Mouse (Mus musculus): ENCODE results near the gene Edaradd. TPM values are rescaled to one million over a fixed set of nuclear protein-coding genes. Genes with fewer than 3 reads are reported as not detected.

Gene Edaradd
- total and polyA plus RNA-seq, 3 experiments, result 0.04 TPM; not detected in 2

- no peaks in the 10 kb centered on the region for H3K79me2 ChIP-seq (ENCODE audit: control insufficient read depth, insufficient read depth, low read length, poor library complexity)
- H3K27ac ChIP-seq (ENCODE audit: control insufficient read depth, low read depth, low read length), result no peak overlapping the region
- H3K9me3 ChIP-seq (replicated peaks; ENCODE audit: insufficient read depth, low read length), result no peaks in the 10 kb centered on the region
- no peak for TF ChIP-seq HCFC1 (IDR thresholded peaks at IDR 0.05; ENCODE audit: low read depth, low read length)
- no peak for TF ChIP-seq MAX (IDR thresholded peaks at IDR 0.05; ENCODE audit: low read length)
- no peak for TF ChIP-seq MAFK (IDR thresholded peaks at IDR 0.05; ENCODE audit: borderline replicate concordance, low read depth, low read length)
- no peak for TF ChIP-seq ZMIZ1 (IDR thresholded peaks at IDR 0.05; ENCODE audit: low read depth, low read length)
- TF ChIP-seq USF2 (IDR thresholded peaks at IDR 0.05; ENCODE audit: borderline replicate concordance in 1 of 2, insufficient read depth in 1 of 2, low read depth in 1 of 2, low read length in 2 of 2), result no peak
- no peak for TF ChIP-seq CHD2 (IDR thresholded peaks at IDR 0.05; ENCODE audit: low read length)
- no peak for TF ChIP-seq GABPA (IDR thresholded peaks at IDR 0.05; ENCODE audit: low read depth, low read length)
- no peak for TF ChIP-seq TCF12 (IDR thresholded peaks at IDR 0.05; ENCODE audit: low read depth, low read length)
- no peak for TF ChIP-seq JUND (IDR thresholded peaks at IDR 0.05; ENCODE audit: low read depth, low read length)
- no peak for TF ChIP-seq POLR2AphosphoS2 (IDR thresholded peaks at IDR 0.05; ENCODE audit: low read length)
- TF ChIP-seq MYB (IDR thresholded peaks at IDR 0.05; ENCODE audit: low read depth, low read length), result no peak
- TF ChIP-seq TAL1 (IDR thresholded peaks at IDR 0.05; ENCODE audit: low read length), result no peak
- TF ChIP-seq NRF1 (IDR thresholded peaks at IDR 0.05; ENCODE audit: insufficient read depth, low read depth, low read length, poor library complexity, severe bottlenecking), result no peak
- no peak for TF ChIP-seq E2F4 (IDR thresholded peaks at IDR 0.05; ENCODE audit: borderline replicate concordance, low read depth, low read length)
- TF ChIP-seq MAZ (IDR thresholded peaks at IDR 0.05; ENCODE audit: low read depth, low read length), result no peak
- no peak for TF ChIP-seq UBTF (IDR thresholded peaks at IDR 0.05; ENCODE audit: borderline replicate concordance, insufficient read depth, low read depth, low read length)
- TF ChIP-seq BHLHE40 (IDR thresholded peaks at IDR 0.05; ENCODE audit: borderline replicate concordance, low read depth, low read length), result no peak
- TF ChIP-seq USF1 (IDR thresholded peaks at IDR 0.05; ENCODE audit: low read depth, low read length), result no peak
- H3K27me3 ChIP-seq (ENCODE audit: control insufficient read depth in 1 of 2, insufficient read depth in 2 of 2, low read length in 2 of 2), result no peaks in the 10 kb centered on the region; a peak in 2 of 4 replicates
- no peaks in the 10 kb centered on the region for H3K4me1 ChIP-seq (ENCODE audit: control insufficient read depth in 1 of 2, insufficient read depth in 2 of 2, low read length in 2 of 2)
- no peaks in the 10 kb centered on the region for H3K36me3 ChIP-seq (ENCODE audit: control insufficient read depth in 1 of 2, insufficient read depth in 2 of 2, low read length in 2 of 2)
- no peak overlapping the region for H3K4me3 ChIP-seq (ENCODE audit: control insufficient read depth in 1 of 2, insufficient read depth in 1 of 2, low read depth in 2 of 2, low read length in 2 of 2)
- H3K9ac ChIP-seq (ENCODE audit: control insufficient read depth, low read depth, low read length, poor library complexity, severe bottlenecking), result no peak overlapping the region
- no peak for DNase-seq (ENCODE audit: low read depth, low spot score)
Measured at GRCm38 (mm10) chr13:12519371-12519770, 867 bp downstream of the Edaradd start.

- no peaks in the 10 kb centered on the region for H3K36me3 ChIP-seq (ENCODE audit: control insufficient read depth in 1 of 2, insufficient read depth in 2 of 2, low read length in 2 of 2)
- H3K79me2 ChIP-seq (ENCODE audit: control insufficient read depth, insufficient read depth, low read length, poor library complexity), result no peaks in the 10 kb centered on the region
- no peaks in the 10 kb centered on the region for H3K4me1 ChIP-seq (ENCODE audit: control insufficient read depth in 1 of 2, insufficient read depth in 2 of 2, low read length in 2 of 2)
- no peak overlapping the region for H3K4me3 ChIP-seq (ENCODE audit: control insufficient read depth in 1 of 2, insufficient read depth in 1 of 2, low read depth in 2 of 2, low read length in 2 of 2)
- no peak overlapping the region for H3K27ac ChIP-seq (ENCODE audit: control insufficient read depth, low read depth, low read length)
- H3K9ac ChIP-seq (ENCODE audit: control insufficient read depth, low read depth, low read length, poor library complexity, severe bottlenecking), result no peak overlapping the region
- no peaks in the 10 kb centered on the region; a peak in 2 of 4 replicates for H3K27me3 ChIP-seq (ENCODE audit: control insufficient read depth in 1 of 2, insufficient read depth in 2 of 2, low read length in 2 of 2)
- no peak for DNase-seq (ENCODE audit: low read depth, low spot score)
- TF ChIP-seq MAFK (IDR thresholded peaks at IDR 0.05; ENCODE audit: borderline replicate concordance, low read depth, low read length) (no peak), KAT2A (conservative IDR thresholded peaks at IDR 0.05; ENCODE audit: low read depth, low read length) (no peak), CTCF (IDR thresholded peaks at IDR 0.05 in 2 of 3, conservative IDR thresholded peaks at IDR 0.05 in 1 of 3; ENCODE audit: control insufficient read depth in 1 of 3, insufficient read depth in 1 of 3, low read depth in 2 of 3, low read length in 3 of 3, poor library complexity in 1 of 3, severe bottlenecking in 1 of 3) (no peak), ZC3H11A (IDR thresholded peaks at IDR 0.05; ENCODE audit: low read depth, low read length) (no peak), MXI1 (IDR thresholded peaks at IDR 0.05; ENCODE audit: low read depth, low read length) (no peak), MEF2A (IDR thresholded peaks at IDR 0.05; ENCODE audit: extremely low read depth, insufficient replicate concordance, low read depth, low read length, poor library complexity, severe bottlenecking) (no peak), GABPA (IDR thresholded peaks at IDR 0.05; ENCODE audit: low read depth, low read length) (no peak), EP300 (IDR thresholded peaks at IDR 0.05; ENCODE audit: low read depth in 1 of 2, low read length in 2 of 2) (no peak), ZMIZ1 (IDR thresholded peaks at IDR 0.05; ENCODE audit: low read depth, low read length) (no peak)
- no peaks in the 10 kb centered on the region for H3K9me3 ChIP-seq (replicated peaks; ENCODE audit: insufficient read depth, low read length)
Measured at GRCm38 (mm10) chr13:12511189-12511965, 8.9 kb downstream of the Edaradd start.

Measured in MEL (cell line).